Mouse (Mus musculus): ENCODE data around the gene Atxn7l2. TPM values are rescaled to one million over a fixed set of nuclear protein-coding genes. Genes with fewer than 3 reads are reported as not detected.

Atxn7l2 gene
- total and polyA plus RNA-seq, 3 experiments = 5.6 to 14.6 TPM; not detected in 1

GRCm38 (mm10) chr3:108174672-108175531 is 35.8 kb downstream of the Atxn7l2 start:
- Histone ChIP-seq H3K36me3 (ENCODE audit: control insufficient read depth in 1 of 2, insufficient read depth in 2 of 2, low read length in 2 of 2) (no peaks in the 10 kb centered on the region), H3K27me3 (ENCODE audit: control insufficient read depth in 1 of 2, insufficient read depth in 2 of 2, low read length in 2 of 2) (peaks cover 11 to 19% of the 10 kb centered on the region in 2 experiments), H3K9ac (ENCODE audit: control insufficient read depth, low read depth, low read length, poor library complexity, severe bottlenecking) (no peak overlapping the region), H3K9me3 (replicated peaks; ENCODE audit: insufficient read depth, low read length) (no peaks in the 10 kb centered on the region), H3K4me1 (ENCODE audit: control insufficient read depth in 1 of 2, insufficient read depth in 2 of 2, low read length in 2 of 2) (no peaks in the 10 kb centered on the region), H3K79me2 (ENCODE audit: control insufficient read depth, insufficient read depth, low read length, poor library complexity) (no peaks in the 10 kb centered on the region), H3K27ac (ENCODE audit: control insufficient read depth, low read depth, low read length) (no peak overlapping the region), H3K4me3 (ENCODE audit: control insufficient read depth in 1 of 2, insufficient read depth in 1 of 2, low read depth in 2 of 2, low read length in 2 of 2) (no peak overlapping the region)
- TF ChIP-seq TBP (IDR thresholded peaks at IDR 0.05; ENCODE audit: low read depth, low read length) = no peak
- no peak for TF ChIP-seq MAFK (IDR thresholded peaks at IDR 0.05; ENCODE audit: borderline replicate concordance, low read depth, low read length)
- no peak for TF ChIP-seq MYB (IDR thresholded peaks at IDR 0.05; ENCODE audit: low read depth, low read length)
- no peak for DNase-seq (ENCODE audit: low read depth, low spot score)

- no peak overlapping the region for H3K9ac ChIP-seq (ENCODE audit: control insufficient read depth, low read depth, low read length, poor library complexity, severe bottlenecking)
- H3K4me3 ChIP-seq (ENCODE audit: control insufficient read depth in 1 of 2, insufficient read depth in 1 of 2, low read depth in 2 of 2, low read length in 2 of 2) = no peak overlapping the region
- peaks cover 3 to 14% of the 10 kb centered on the region in 2 experiments; a peak in 3 of 4 replicates for H3K27me3 ChIP-seq (ENCODE audit: control insufficient read depth in 1 of 2, insufficient read depth in 2 of 2, low read length in 2 of 2)
- H3K79me2 ChIP-seq (ENCODE audit: control insufficient read depth, insufficient read depth, low read length, poor library complexity) = no peaks in the 10 kb centered on the region
- no peak for DNase-seq (ENCODE audit: low read depth, low spot score)
- H3K27ac ChIP-seq (ENCODE audit: control insufficient read depth, low read depth, low read length) = no peak overlapping the region
- H3K9me3 ChIP-seq (replicated peaks; ENCODE audit: insufficient read depth, low read length) = no peaks in the 10 kb centered on the region
- TF ChIP-seq HCFC1 (IDR thresholded peaks at IDR 0.05; ENCODE audit: low read depth, low read length) = no peak
- no peak for TF ChIP-seq ETS1 (IDR thresholded peaks at IDR 0.05; ENCODE audit: low read depth, low read length)
- no peak for TF ChIP-seq RAD21 (IDR thresholded peaks at IDR 0.05; ENCODE audit: low read depth, low read length)
- no peak for TF ChIP-seq E2F4 (IDR thresholded peaks at IDR 0.05; ENCODE audit: borderline replicate concordance, low read depth, low read length)
- TF ChIP-seq POLR2AphosphoS5 (IDR thresholded peaks at IDR 0.05; ENCODE audit: borderline replicate concordance, low read depth, low read length) = no peak
- TF ChIP-seq NRF1 (IDR thresholded peaks at IDR 0.05; ENCODE audit: insufficient read depth, low read depth, low read length, poor library complexity, severe bottlenecking) = no peak
- no peak for TF ChIP-seq USF2 (IDR thresholded peaks at IDR 0.05; ENCODE audit: borderline replicate concordance in 1 of 2, insufficient read depth in 1 of 2, low read depth in 1 of 2, low read length in 2 of 2)
- TF ChIP-seq USF1 (IDR thresholded peaks at IDR 0.05; ENCODE audit: low read depth, low read length) = no peak
- TF ChIP-seq POLR2AphosphoS2 (IDR thresholded peaks at IDR 0.05; ENCODE audit: low read length) = no peak
- no peak for TF ChIP-seq MYB (IDR thresholded peaks at IDR 0.05; ENCODE audit: low read depth, low read length)
- no peak for TF ChIP-seq GATA1 (IDR thresholded peaks at IDR 0.05; ENCODE audit: low read depth, low read length)
- no peak for TF ChIP-seq ZNF384 (IDR thresholded peaks at IDR 0.05; ENCODE audit: low read depth, low read length)
- no peak for TF ChIP-seq CHD2 (IDR thresholded peaks at IDR 0.05; ENCODE audit: low read length)
- TF ChIP-seq EP300 (IDR thresholded peaks at IDR 0.05; ENCODE audit: low read depth in 1 of 2, low read length in 2 of 2) = no peak
- no peaks in the 10 kb centered on the region for H3K36me3 ChIP-seq (ENCODE audit: control insufficient read depth in 1 of 2, insufficient read depth in 2 of 2, low read length in 2 of 2)
- no peaks in the 10 kb centered on the region for H3K4me1 ChIP-seq (ENCODE audit: control insufficient read depth in 1 of 2, insufficient read depth in 2 of 2, low read length in 2 of 2)
These were observed 41.5 kb downstream of the Atxn7l2 start for GRCm38 (mm10) chr3:108169199-108169598.

Data from MEL (cell line).